Mouse (Mus musculus) heart, embryonic 14.5 days (tissue): ENCODE results near the gene Gm5788. TPM values are rescaled to one million over a fixed set of nuclear protein-coding genes. Genes with fewer than 3 reads are reported as not detected.
"Not testable (repeated sequence)": the region's sequence is repeated elsewhere in the genome, so short reads cannot be mapped to it uniquely, and the experiment has no call there.

Experiments used
- ATAC-seq: fragments of 200-750 bp; cut with Nextera tagmentation; 2 replicates; pipeline ENCODE4 v1.8.0; 2017; ENCODE audit warnings: low read depth, moderate TSS enrichment; ENCODE audit not compliant: insufficient number of reproducible peaks, insufficient read depth, low FRiP score
- H3K27ac ChIP-seq, 2 experiments: fragments of 200-500 bp in 1 of 2; fragments of 300-500 bp in 1 of 2; sonication (generic) in 1 of 2; replicated peaks in 1 of 2; 2 replicates each; pipeline ENCODE4 v1.5.1; 2012 to 2014; ENCODE audit warnings: low read depth in 2 of 2, low read length in 2 of 2, control low read depth in 1 of 2, mild to moderate bottlenecking in 1 of 2, mixed read lengths in 1 of 2; ENCODE audit not compliant: control insufficient read depth in 1 of 2, insufficient read depth in 1 of 2
- H3K27me3 ChIP-seq: fragments of 300-500 bp; sonication (generic); 2 replicates; pipeline ENCODE4 v1.6.1; 2014; ENCODE audit warnings: mild to moderate bottlenecking, low read length, control low read depth; ENCODE audit not compliant: control insufficient read depth, insufficient read depth
- H3K36me3 ChIP-seq: fragments of 300-500 bp; sonication (generic); 2 replicates; pipeline ENCODE4 v1.6.1; 2014; ENCODE audit warnings: mild to moderate bottlenecking, control low read depth, low read length, mixed read lengths; ENCODE audit not compliant: control insufficient read depth, insufficient read depth
- H3K4me1 ChIP-seq, 2 experiments: fragments of 200-500 bp in 1 of 2; fragments of 300-500 bp in 1 of 2; sonication (generic) in 1 of 2; 2 replicates each; pipeline ENCODE4 v1.6.1; 2012 to 2014; ENCODE audit warnings: low read length in 2 of 2, control low read depth in 1 of 2, mixed read lengths in 1 of 2; ENCODE audit not compliant: control insufficient read depth in 2 of 2, insufficient read depth in 2 of 2
- H3K4me2 ChIP-seq: fragments of 300-500 bp; sonication (generic); 2 replicates; pipeline ENCODE4 v1.6.1; 2014; ENCODE audit warnings: mild to moderate bottlenecking, low read length
- H3K4me3 ChIP-seq, 2 experiments: fragments of 200-500 bp in 1 of 2; fragments of 300-500 bp in 1 of 2; sonication (generic) in 1 of 2; 2 replicates each; pipeline ENCODE4 v1.5.1; 2012 to 2014; ENCODE audit warnings: low read length in 2 of 2, mild to moderate bottlenecking in 2 of 2, control low read depth in 1 of 2, low read depth in 1 of 2, moderate library complexity in 1 of 2; ENCODE audit not compliant: control insufficient read depth in 1 of 2, insufficient read depth in 1 of 2
- H3K9ac ChIP-seq: fragments of 300-500 bp; sonication (generic); 2 replicates; pipeline ENCODE4 v1.6.1; 2014; ENCODE audit warnings: mild to moderate bottlenecking, low read length
- H3K9me3 ChIP-seq: fragments of 300-500 bp; sonication (generic); 2 replicates; pipeline ENCODE4 v1.6.1; 2016; ENCODE audit warnings: low read length, control low read depth; ENCODE audit not compliant: control insufficient read depth
- WGBS: fragments of 180-500 bp; shearing (Covaris S2); extraction: QIAGEN DNeasy Blood & Tissue Kit; methylation state at CpG from one replicate; pipeline ENCODE4 v1.1.7; 2014; 5-methylcytosine and 5-hydroxymethylcytosine counted together
- polyA plus RNA-seq: library from polyadenylated mRNA; unstranded; fragments of >200 nt; fragmentation: Nextera tagmentation; extraction: Ambion mirVana; gene quantifications from 2 replicates; pipeline ENCODE4 v1.2.1, GENCODE M21; 2014

Gene Gm5788
- polyA plus RNA-seq, 1 experiment from 2014 or later = not detected

- H3K9me3 ChIP-seq, H3K36me3 ChIP-seq, H3K27ac ChIP-seq, H3K4me2 ChIP-seq, ATAC-seq, H3K9ac ChIP-seq, H3K27me3 ChIP-seq, H3K4me1 ChIP-seq, H3K4me3 ChIP-seq: not testable (repeated sequence)
- 83% methylated on average over 5 of the region's 5 CpGs for WGBS
Measured at GRCm38 (mm10) chr12:87482482-87482881, 12.0 kb upstream of the Gm5788 start.

GRCm38 (mm10) chr12:87488683-87489082 is 5.8 kb upstream of the Gm5788 start:
- H3K9me3 ChIP-seq, H3K4me3 ChIP-seq, H3K4me1 ChIP-seq, H3K27me3 ChIP-seq, H3K27ac ChIP-seq, H3K9ac ChIP-seq, H3K36me3 ChIP-seq, ATAC-seq, H3K4me2 ChIP-seq: not testable (repeated sequence)
- WGBS = 56% methylated on average over 2 of the region's 2 CpGs

GRCm38 (mm10) chr12:87514016-87514415 is 19.5 kb downstream of the Gm5788 start, which contains the start of gene Gm8300:
TSS of gene Gm8300 (plus strand) at chr12:87514316.
- not testable (repeated sequence) for H3K36me3 ChIP-seq, H3K4me3 ChIP-seq, H3K27me3 ChIP-seq, H3K4me1 ChIP-seq, ATAC-seq, H3K4me2 ChIP-seq, H3K9ac ChIP-seq, H3K27ac ChIP-seq, H3K9me3 ChIP-seq
- 77% methylated on average over 4 of the region's 4 CpGs for WGBS

DNA sequence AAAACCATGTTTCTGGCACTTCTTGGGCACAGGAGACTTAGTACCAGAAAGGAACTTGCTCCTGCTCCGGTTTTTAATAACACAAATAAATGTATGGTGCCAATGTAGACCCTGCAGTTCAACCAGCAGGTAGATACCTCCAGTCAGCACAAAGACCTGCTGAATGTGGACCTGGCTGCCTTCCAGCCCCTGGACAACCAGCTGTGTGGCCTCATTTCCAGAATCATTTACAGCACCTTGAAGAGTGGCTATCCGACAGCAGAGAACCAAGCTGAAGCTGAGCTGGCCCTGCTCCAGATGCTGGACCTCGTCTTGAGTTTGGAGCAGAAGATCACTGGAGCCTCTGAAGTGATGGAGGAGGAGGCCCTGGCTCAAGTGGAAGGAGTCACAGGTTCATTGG is 25.1 kb downstream of the Gm5788 start:
- H3K4me3 ChIP-seq, H3K9ac ChIP-seq, H3K9me3 ChIP-seq, H3K27ac ChIP-seq, H3K27me3 ChIP-seq, H3K4me2 ChIP-seq, H3K36me3 ChIP-seq, H3K4me1 ChIP-seq, ATAC-seq: not testable (repeated sequence)
- WGBS = 62% methylated on average over 3 of the region's 3 CpGs

- Histone ChIP-seq H3K4me2 (no peak overlapping the region), H3K27ac (no peak overlapping the region), H3K4me1 (no peaks in the 10 kb centered on the region), H3K27me3 (no peaks in the 10 kb centered on the region), H3K4me3 (no peak overlapping the region), H3K36me3 (no peaks in the 10 kb centered on the region), H3K9me3 (no peaks in the 10 kb centered on the region), H3K9ac (no peak overlapping the region)
- WGBS = 71% methylated on average over 3 of the region's 3 CpGs
- no peak for ATAC-seq
Measured at GRCm38 (mm10) chr12:87543927-87544326, 49.4 kb downstream of the Gm5788 start.

Other genes starting within 250 kb of the Gm5788 start
- 39.2 and 40.0 TPM in 2 replicates for gene Vipas39, start 228.5 kb upstream of the Gm5788 start, polyA plus RNA-seq
- gene Ahsa1, start 228.2 kb upstream of the Gm5788 start, polyA plus RNA-seq = 150 and 167 TPM in 2 replicates
- gene Ism2, start 195.0 kb upstream of the Gm5788 start, polyA plus RNA-seq = 0.46 and 0.70 TPM in 2 replicates
- 69.1 and 79.3 TPM in 2 replicates for gene Sptlc2, start 106.4 kb upstream of the Gm5788 start, polyA plus RNA-seq
- 248 and 265 TPM in 2 replicates for gene Slirp, start 50.8 kb upstream of the Gm5788 start, polyA plus RNA-seq
- gene Alkbh1, start 50.7 kb upstream of the Gm5788 start, polyA plus RNA-seq = 29.5 and 36.1 TPM in 2 replicates
- gene Snw1, start 22.4 kb upstream of the Gm5788 start, polyA plus RNA-seq = 78.0 and 84.0 TPM in 2 replicates
- gene Gm8300, start 19.6 kb downstream of the Gm5788 start, polyA plus RNA-seq = not detected in 2 replicates
- gene Oog1, start 108.0 kb downstream of the Gm5788 start, polyA plus RNA-seq = not detected in 2 replicates
- not detected in 2 replicates for gene Gm4027, start 124.1 kb downstream of the Gm5788 start, polyA plus RNA-seq
- gene Gm16381, start 149.9 kb downstream of the Gm5788 start, polyA plus RNA-seq = not detected in 2 replicates